Mouse (Mus musculus) T-cell, adult 2 months (primary cell): Measurements from ENCODE around the gene Lrrn1.

ENCODE experiments used
- DNase-seq: peaks from one replicate; pipeline ENCODE4 v3.0.0; 2022; ENCODE audit warnings: low spot score

The Lrrn1 gene

DNA sequence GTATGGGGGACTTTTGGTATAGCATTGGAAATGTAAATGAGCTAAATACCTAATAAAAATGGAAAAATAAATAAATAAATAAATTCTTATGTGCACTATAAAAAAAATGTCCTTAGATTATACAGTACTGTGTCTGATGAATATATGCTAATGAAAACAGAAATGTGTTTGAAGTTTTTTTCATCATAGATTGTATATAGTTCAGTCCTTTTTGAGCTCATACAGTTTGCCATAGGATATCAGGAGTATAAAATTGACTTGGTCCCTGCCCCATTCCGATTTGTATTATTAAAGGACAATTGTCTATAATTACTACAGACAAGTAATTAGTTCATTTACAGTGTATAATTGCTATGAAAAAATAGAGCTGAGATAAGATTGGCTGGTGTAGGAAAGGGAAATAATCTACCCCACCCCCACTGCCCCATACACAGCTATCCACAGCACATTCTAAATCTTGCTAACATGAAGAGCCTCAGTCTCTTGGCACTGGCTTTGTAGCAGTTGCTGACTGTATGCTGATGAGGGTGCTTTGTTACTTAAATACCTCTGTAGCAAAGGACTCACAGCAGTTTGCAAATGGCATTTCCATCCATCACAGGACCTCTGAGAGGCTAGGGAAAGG is 54.3 kb downstream of the Lrrn1 start:
- DNase-seq = no peak

DNA sequence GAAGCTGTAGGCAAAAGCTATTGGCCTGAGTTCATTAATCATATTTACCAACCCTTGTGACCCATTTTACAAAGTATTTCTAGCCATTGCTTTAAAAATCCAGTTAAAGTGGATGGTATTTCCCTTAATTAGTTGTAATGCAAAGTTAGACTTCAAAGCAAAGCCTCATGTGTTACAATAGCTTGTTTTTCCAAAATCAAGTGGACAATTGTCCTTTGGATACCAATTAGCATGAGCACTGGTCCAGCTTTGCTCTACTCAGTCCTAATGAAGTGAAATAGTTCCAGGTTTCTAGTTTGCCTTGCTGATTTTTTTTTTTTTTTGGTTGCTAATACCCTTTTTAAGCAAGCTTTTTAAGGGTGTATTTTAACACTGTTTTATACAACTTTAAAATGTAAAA is 75.6 kb downstream of the Lrrn1 start:
- DNase-seq = no peak

DNA sequence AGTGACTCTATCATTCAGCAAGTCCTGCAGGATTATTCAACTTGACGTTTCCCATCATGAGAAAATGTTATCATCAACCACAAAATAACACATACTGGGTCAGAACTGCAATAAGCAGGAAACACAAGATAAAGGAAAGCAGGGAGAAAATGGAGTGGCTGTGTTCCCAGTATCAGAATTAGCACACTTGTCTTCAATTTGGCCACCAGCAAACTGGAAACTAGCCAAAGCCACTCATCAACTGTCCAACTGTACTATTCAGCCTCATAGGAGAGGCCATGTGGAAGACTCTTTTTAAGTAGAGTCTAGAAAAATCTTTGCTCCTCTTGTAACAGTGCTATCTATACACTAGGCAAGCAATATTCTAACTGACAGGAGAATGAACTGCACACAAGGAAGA is 84.7 kb downstream of the Lrrn1 start:
- DNase-seq = no peak
